Mouse (Mus musculus) stomach, embryonic 16.5 days (tissue): ENCODE results near the gene Cfl2. TPM values are rescaled to one million over a fixed set of nuclear protein-coding genes. Genes with fewer than 3 reads are reported as not detected.
"Not testable (repeated sequence)": the region's sequence is repeated elsewhere in the genome, so short reads cannot be mapped to it uniquely, and the experiment has no call there.

ENCODE experiments used
- ATAC-seq: fragments of 200-750 bp; cut with Nextera tagmentation; 2 replicates; pipeline ENCODE4 v1.8.0; 2017; ENCODE audit warnings: moderate number of reproducible peaks, moderate TSS enrichment; ENCODE audit not compliant: insufficient read depth, low FRiP score
- H3K27ac ChIP-seq: fragments of 300-500 bp; sonication (generic); 2 replicates; pipeline ENCODE4 v1.5.1; 2014; ENCODE audit warnings: low read length
- H3K27me3 ChIP-seq: fragments of 300-500 bp; sonication (generic); 2 replicates; pipeline ENCODE4 v1.6.1; 2014; ENCODE audit warnings: low read length, control low read depth, mixed read lengths; ENCODE audit not compliant: control insufficient read depth, insufficient read depth
- H3K36me3 ChIP-seq: fragments of 300-500 bp; sonication (generic); 2 replicates; pipeline ENCODE4 v1.6.1; 2014; ENCODE audit warnings: low read length; ENCODE audit not compliant: control insufficient read depth, insufficient read depth
- H3K4me1 ChIP-seq: fragments of 300-500 bp; sonication (generic); 2 replicates; pipeline ENCODE4 v1.6.1; 2014; ENCODE audit warnings: low read length, control low read depth, mixed read lengths; ENCODE audit not compliant: control insufficient read depth, insufficient read depth
- H3K4me2 ChIP-seq: fragments of 300-500 bp; sonication (generic); 2 replicates; pipeline ENCODE4 v1.6.1; 2014; ENCODE audit warnings: low read depth, low read length, mixed read lengths
- H3K4me3 ChIP-seq: fragments of 300-500 bp; sonication (generic); replicated peaks from 2 replicates; pipeline ENCODE4 v1.5.1; 2014; ENCODE audit warnings: mild to moderate bottlenecking, low read length
- H3K9ac ChIP-seq: fragments of 300-500 bp; sonication (generic); 2 replicates; pipeline ENCODE4 v1.6.1; 2014; ENCODE audit warnings: low read length
- H3K9me3 ChIP-seq: fragments of 300-500 bp; sonication (generic); replicated peaks from 2 replicates; pipeline ENCODE4 v1.6.1; 2016; ENCODE audit warnings: low read length, control low read depth; ENCODE audit not compliant: control insufficient read depth
- WGBS: fragments of 180-500 bp; shearing (Covaris S2); extraction: QIAGEN DNeasy Blood & Tissue Kit; methylation state at CpG from one replicate; pipeline ENCODE4 v1.1.7; 2014; 5-methylcytosine and 5-hydroxymethylcytosine counted together
- polyA plus RNA-seq: library from polyadenylated mRNA; unstranded; fragments of >200 nt; fragmentation: Nextera tagmentation; extraction: Ambion mirVana; gene quantifications from 2 replicates; pipeline ENCODE4 v1.2.1, GENCODE M21; 2015

The Cfl2 gene
- polyA plus RNA-seq, 1 experiment from 2014 or later: 211 TPM

DNA sequence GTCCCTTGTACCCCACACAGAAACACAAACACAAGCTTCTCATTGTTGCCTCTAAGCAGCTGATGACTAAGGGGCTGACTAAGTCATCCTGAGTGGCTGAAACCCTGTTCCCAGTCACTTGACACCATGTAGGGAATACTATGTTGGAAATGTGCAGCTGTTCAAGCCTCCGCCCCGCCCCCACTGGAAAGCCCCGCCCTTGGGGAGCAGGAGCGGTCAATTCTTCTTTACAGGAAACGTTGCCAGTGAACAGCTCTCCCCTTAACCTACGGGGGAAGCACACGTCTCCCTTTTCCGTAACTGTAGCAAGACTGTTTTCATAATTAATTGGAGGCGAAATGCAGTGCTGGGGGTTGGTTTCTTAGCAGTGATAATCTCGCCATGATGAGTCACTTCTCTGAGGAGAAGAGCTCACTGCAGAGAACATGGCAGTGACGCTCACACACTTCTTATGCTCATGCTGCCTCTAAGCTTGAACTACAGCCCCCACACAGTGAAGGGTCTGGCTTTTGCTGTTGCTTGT is 27.7 kb downstream of the Cfl2 start:
- Histone ChIP-seq H3K4me3 (peak overlapping the region; percentile 41), H3K36me3 (no peaks in the 10 kb centered on the region), H3K9ac (peak overlapping the region; percentile 59), H3K4me2 (peak overlapping the region; percentile 52), H3K27me3 (no peaks in the 10 kb centered on the region), H3K27ac (peak overlapping the region; percentile 61), H3K9me3 (no peaks in the 10 kb centered on the region), H3K4me1 (peaks cover 5% of the 10 kb centered on the region; the same call in 1 of the 2 replicates)
- peak; percentile 88 for ATAC-seq
- 4% methylated on average over 11 of the region's 11 CpGs for WGBS

DNA sequence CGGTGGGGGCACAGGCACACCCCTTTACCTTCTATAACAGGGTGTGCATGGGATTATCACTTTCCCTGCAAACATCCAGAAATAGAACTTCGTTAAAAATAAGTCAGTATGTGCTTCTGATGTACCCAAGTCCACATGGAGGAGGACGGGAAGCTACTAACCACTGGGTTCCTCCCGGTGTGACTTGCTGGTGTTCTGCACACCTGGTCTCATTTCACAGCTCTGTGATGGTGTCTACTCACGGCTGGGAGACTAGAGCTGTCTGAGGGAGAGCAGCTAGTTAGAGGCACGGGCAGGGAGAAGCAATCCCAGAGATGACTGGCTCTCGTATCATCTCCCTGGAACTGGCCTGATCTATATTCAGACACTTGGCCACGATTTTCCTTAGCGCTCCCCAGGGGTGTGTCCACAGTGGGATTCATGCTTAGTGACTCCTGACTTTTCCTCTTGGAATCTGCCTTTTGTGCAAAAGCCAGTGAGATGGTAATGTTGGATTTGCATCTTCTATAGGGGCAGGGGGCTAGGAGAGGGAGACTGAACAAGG is 28.7 kb downstream of the Cfl2 start:
- WGBS: 68% methylated on average over 9 of the region's 9 CpGs
- Histone ChIP-seq H3K27ac (no peak overlapping the region), H3K27me3 (no peaks in the 10 kb centered on the region), H3K4me1 (peaks cover 5% of the 10 kb centered on the region; the same call in 1 of the 2 replicates), H3K4me2 (no peak overlapping the region), H3K9me3 (no peaks in the 10 kb centered on the region), H3K9ac (no peak overlapping the region), H3K4me3 (no peak overlapping the region), H3K36me3 (no peaks in the 10 kb centered on the region)
- ATAC-seq: no peak

DNA sequence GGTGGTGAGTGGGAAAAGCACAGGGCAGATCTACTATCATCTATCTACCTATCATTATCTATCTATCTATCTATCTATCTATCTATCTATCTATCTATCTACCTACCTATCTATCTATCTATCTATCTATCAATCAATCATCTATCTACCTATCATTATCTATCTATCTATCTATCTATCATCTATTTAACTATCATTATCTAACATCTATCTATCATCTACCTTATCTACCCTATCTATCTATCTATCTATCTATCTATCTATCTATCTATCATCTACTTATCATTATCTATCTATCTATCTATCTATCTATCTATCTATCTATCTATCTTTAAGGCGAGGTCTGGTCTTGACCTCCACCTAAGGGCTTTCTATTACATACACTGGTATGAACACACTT is 30.8 kb downstream of the Cfl2 start:
- H3K4me1 ChIP-seq: not testable (repeated sequence)

DNA sequence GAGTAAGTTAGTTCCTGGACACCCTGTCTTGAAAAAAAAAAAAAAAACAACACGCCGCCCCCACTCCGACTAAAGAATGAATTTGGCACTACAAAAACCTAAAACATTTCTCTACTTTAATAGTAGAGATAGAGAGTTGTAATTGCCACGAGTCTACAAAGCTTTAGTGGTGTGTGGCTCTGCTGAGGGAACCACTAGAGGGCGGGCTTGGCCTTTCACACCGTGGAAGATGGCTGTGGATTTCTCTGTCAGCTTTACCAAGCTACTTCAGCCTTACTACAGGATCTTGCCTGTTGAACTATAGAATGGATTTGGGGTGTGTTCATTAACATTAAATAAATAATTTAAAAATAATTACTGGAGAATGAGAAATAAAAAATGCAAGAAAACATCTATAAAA is 32.1 kb downstream of the Cfl2 start:
- peak; percentile 80; the same call in 1 of the 2 replicates for ATAC-seq
- peaks cover 3% of the 10 kb centered on the region; the same call in 1 of the 2 replicates for H3K4me1 ChIP-seq
- H3K4me2 ChIP-seq: no peak overlapping the region
- no peak overlapping the region for H3K27ac ChIP-seq
- no peak overlapping the region for H3K4me3 ChIP-seq
- no peaks in the 10 kb centered on the region for H3K36me3 ChIP-seq
- H3K27me3 ChIP-seq: no peaks in the 10 kb centered on the region
- no peak overlapping the region for H3K9ac ChIP-seq
- 10% methylated on average over 6 of the region's 6 CpGs for WGBS
- no peaks in the 10 kb centered on the region for H3K9me3 ChIP-seq

More for the DNA sequence above, 30.8 kb downstream of the Cfl2 start:
- not testable (repeated sequence) for H3K4me3 ChIP-seq, H3K27me3 ChIP-seq, H3K9me3 ChIP-seq, H3K27ac ChIP-seq, H3K9ac ChIP-seq, H3K4me2 ChIP-seq, ATAC-seq, H3K36me3 ChIP-seq
- WGBS: 86% methylated on average over 1 of the region's 1 CpGs

DNA sequence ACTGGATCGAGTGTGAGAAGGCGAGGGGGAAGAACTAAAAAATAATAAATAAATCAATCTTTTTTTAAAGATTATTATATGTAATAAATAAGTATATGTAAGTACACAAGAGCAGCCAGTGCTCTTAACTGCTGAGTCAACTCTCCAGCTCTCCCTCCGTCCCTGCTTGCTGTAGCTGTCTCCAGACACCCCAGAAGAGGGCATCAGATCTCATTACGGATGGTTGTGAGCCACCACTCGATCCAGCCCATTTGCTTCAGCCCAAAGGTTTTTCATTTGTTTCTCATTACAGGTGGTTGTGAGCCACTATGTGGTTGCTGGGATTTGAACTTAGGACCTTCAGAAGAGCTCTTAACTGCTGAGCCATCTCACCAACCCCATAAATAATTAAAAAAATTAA is 32.8 kb downstream of the Cfl2 start:
- H3K27me3 ChIP-seq: no peaks in the 10 kb centered on the region

DNA sequence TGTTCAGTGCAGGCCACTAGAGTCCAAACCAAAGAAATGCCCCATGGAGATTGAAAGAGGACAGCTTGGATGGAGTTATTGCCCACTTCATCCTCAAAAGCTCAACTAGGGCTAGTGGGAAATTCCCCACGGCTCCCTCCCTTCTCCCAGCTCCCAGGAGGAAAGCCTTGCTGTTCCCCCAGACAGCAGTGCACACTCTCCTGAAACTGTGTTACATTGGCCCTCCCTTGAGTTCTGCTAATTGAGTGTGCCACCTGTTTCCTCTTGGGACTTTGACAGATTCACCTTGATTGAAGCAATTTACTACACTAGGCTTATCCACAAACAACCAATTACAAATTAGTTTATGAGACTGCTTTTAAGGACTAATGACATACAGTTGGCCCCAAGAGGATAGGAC is 34.6 kb downstream of the Cfl2 start:
- Histone ChIP-seq H3K27me3 (no peaks in the 10 kb centered on the region), H3K9me3 (no peaks in the 10 kb centered on the region), H3K36me3 (no peaks in the 10 kb centered on the region), H3K9ac (no peak overlapping the region), H3K4me1 (no peaks in the 10 kb centered on the region), H3K4me3 (no peak overlapping the region), H3K4me2 (no peak overlapping the region), H3K27ac (no peak overlapping the region)
- 64% methylated on average over 1 of the region's 1 CpGs for WGBS
- no peak for ATAC-seq

More for the DNA sequence above, 32.8 kb downstream of the Cfl2 start:
- H3K27ac ChIP-seq: no peak overlapping the region
- H3K36me3 ChIP-seq: no peaks in the 10 kb centered on the region
- no peak for ATAC-seq
- H3K4me2 ChIP-seq: no peak overlapping the region
- H3K9me3 ChIP-seq: no peaks in the 10 kb centered on the region
- H3K4me1 ChIP-seq: peaks cover 3% of the 10 kb centered on the region; the same call in 1 of the 2 replicates
- WGBS: 56% methylated on average over 5 of the region's 5 CpGs
- H3K9ac ChIP-seq: no peak overlapping the region
- H3K4me3 ChIP-seq: no peak overlapping the region

DNA sequence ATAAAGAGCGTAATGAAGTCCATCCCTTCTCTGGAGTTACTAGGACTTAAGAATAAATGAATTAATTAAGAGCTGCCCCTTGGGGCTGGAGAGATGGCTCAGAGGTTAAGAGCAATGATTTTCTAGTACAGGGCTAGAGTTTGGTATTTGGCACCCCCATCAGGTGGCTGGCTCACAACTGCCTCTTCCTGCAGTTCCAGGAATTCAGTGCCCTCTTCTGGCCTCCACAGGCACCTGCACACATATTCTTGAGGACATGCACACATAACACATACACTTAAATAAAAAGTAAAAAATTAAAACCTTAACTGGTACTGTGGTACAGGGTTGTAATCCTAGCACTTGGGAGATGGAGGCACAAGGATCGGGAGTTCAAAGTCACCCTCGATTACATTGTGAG is 37.5 kb downstream of the Cfl2 start:
- no peak for ATAC-seq

DNA sequence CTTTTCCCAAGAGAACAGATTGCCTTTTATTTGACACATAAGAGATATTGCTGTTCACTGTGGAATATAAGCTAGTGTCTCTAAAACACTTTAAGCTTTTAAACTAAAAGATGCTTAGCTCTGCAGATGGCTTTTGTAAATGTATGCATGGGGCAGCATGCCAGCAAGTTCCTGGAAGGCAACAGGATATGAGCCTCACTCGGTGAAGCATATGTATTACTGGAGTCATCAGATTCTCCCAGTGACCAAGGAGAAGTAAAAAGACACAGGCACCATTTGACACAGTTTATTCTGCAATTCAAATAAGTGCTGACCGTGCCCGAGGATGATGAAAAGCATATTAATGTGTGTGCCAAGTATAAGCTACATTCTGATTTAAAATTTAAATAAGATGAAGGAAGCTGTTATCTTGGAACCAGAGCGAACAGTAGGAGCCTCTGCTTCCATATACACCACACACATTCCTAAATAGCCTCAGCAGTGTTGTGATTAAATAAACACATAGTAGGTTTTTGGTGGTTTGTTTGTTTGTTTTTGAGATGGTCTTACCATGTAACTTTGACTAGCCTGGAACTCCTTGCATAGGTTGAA is 39.7 kb downstream of the Cfl2 start:
- Histone ChIP-seq H3K4me3 (no peak overlapping the region), H3K36me3 (no peaks in the 10 kb centered on the region), H3K27ac (no peak overlapping the region), H3K27me3 (no peaks in the 10 kb centered on the region), H3K9me3 (no peaks in the 10 kb centered on the region), H3K4me1 (0 out of 2 replicates have a peak, but pooled peaks cover 7% of the 10 kb centered on the region), H3K9ac (no peak overlapping the region), H3K4me2 (no peak overlapping the region)
- WGBS: 41% methylated on average over 4 of the region's 4 CpGs
- 0 out of 2 replicates have a peak, but pooled peaks have one; percentile 14 for ATAC-seq

More for the DNA sequence above, 37.5 kb downstream of the Cfl2 start:
- H3K4me3 ChIP-seq: no peak overlapping the region
- no peak overlapping the region for H3K4me2 ChIP-seq
- 0 out of 2 replicates have a peak, but pooled peaks cover 3% of the 10 kb centered on the region for H3K4me1 ChIP-seq
- no peaks in the 10 kb centered on the region for H3K9me3 ChIP-seq
- no peak overlapping the region for H3K27ac ChIP-seq
- H3K27me3 ChIP-seq: no peaks in the 10 kb centered on the region
- WGBS: 95% methylated on average over 3 of the region's 3 CpGs
- no peaks in the 10 kb centered on the region for H3K36me3 ChIP-seq
- no peak overlapping the region for H3K9ac ChIP-seq

DNA sequence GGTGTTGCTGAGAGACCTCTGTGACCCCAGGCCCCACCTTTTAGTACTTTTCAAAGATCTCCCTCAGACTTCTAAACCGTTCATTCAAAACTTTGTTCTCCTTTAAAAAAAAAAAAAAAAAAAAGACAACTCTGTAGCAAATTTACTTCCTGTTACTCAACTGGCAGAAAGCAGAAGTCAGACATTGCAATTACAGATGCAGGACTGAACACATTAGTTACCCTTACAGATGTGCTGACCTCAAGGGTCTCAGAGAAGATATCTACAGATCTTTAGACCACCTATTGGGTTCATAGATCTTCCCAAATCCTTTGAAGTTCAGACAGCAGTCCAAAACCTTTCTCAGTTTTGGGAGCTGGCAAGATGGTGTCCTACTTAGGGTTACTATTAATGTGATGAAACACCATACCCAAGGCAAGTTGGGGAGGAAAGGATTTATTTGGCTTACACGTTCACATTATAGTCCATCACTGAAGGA is 42.0 kb downstream of the Cfl2 start:
- 0 out of 2 replicates have a peak, but pooled peaks cover 7% of the 10 kb centered on the region for H3K4me1 ChIP-seq
- H3K27ac ChIP-seq: no peak overlapping the region
- WGBS: 45% methylated on average over 2 of the region's 2 CpGs
- no peaks in the 10 kb centered on the region for H3K9me3 ChIP-seq
- ATAC-seq: no peak
- H3K4me2 ChIP-seq: no peak overlapping the region
- no peaks in the 10 kb centered on the region for H3K27me3 ChIP-seq
- H3K9ac ChIP-seq: no peak overlapping the region
- H3K36me3 ChIP-seq: no peaks in the 10 kb centered on the region
- H3K4me3 ChIP-seq: no peak overlapping the region
